Mouse (Mus musculus): ENCODE data around the gene Phf3.

- TF ChIP-seq CTCF (IDR thresholded peaks at IDR 0.05; ENCODE audit: extremely low read depth, insufficient read depth, insufficient read length, insufficient replicate concordance) (no peak), POLR2A (IDR thresholded peaks at IDR 0.05; ENCODE audit: low read depth, low read length) (no peak)
Measured at GRCm38 (mm10) chr1:30772851-30773250, 100.9 kb downstream of the Phf3 start.
